Mouse (Mus musculus) forebrain, embryonic 10.5 days (tissue): ENCODE measurements around the gene Spast. TPM values are rescaled to one million over a fixed set of nuclear protein-coding genes. Genes with fewer than 3 reads are reported as not detected.

Experiments used
- DNase-seq: peaks from one replicate; pipeline ENCODE4 v3.0.0-alpha.2; 2017; ENCODE audit warnings: low spot score; ENCODE audit errors: extremely low spot score
- H3K27ac ChIP-seq: fragments of 300-500 bp; sonication (generic); 2 replicates; pipeline ENCODE4 v1.5.1; 2016; ENCODE audit warnings: mild to moderate bottlenecking
- H3K27me3 ChIP-seq: fragments of 300-500 bp; sonication (generic); 2 replicates; pipeline ENCODE4 v1.6.1; 2016; ENCODE audit warnings: mild to moderate bottlenecking; ENCODE audit not compliant: poor library complexity, severe bottlenecking
- H3K36me3 ChIP-seq: fragments of 300-500 bp; sonication (generic); replicated peaks from 2 replicates; pipeline ENCODE4 v1.6.1; 2016; ENCODE audit warnings: mild to moderate bottlenecking, moderate library complexity
- H3K4me1 ChIP-seq: fragments of 300-500 bp; sonication (generic); 2 replicates; pipeline ENCODE4 v1.6.1; 2016
- H3K4me3 ChIP-seq: fragments of 300-500 bp; sonication (generic); 2 replicates; pipeline ENCODE4 v1.5.1; 2016; ENCODE audit warnings: mild to moderate bottlenecking, moderate library complexity
- H3K9me3 ChIP-seq: fragments of 300-500 bp; sonication (generic); 2 replicates; pipeline ENCODE4 v1.6.1; 2016; ENCODE audit warnings: mild to moderate bottlenecking, moderate library complexity
- WGBS: fragments of 180-500 bp; shearing (Covaris S2); methylation state at CpG from one replicate; pipeline ENCODE4 v1.1.7; 2016; 5-methylcytosine and 5-hydroxymethylcytosine counted together
- polyA plus RNA-seq: library from polyadenylated mRNA; unstranded; fragments of >200 nt; fragmentation: Nextera tagmentation; extraction: Ambion mirVana; gene quantifications from 2 replicates; pipeline ENCODE4 v1.2.1, GENCODE M21; 2016

Gene Spast
- polyA plus RNA-seq, 1 experiment from 2014 or later: 12.7 TPM

DNA sequence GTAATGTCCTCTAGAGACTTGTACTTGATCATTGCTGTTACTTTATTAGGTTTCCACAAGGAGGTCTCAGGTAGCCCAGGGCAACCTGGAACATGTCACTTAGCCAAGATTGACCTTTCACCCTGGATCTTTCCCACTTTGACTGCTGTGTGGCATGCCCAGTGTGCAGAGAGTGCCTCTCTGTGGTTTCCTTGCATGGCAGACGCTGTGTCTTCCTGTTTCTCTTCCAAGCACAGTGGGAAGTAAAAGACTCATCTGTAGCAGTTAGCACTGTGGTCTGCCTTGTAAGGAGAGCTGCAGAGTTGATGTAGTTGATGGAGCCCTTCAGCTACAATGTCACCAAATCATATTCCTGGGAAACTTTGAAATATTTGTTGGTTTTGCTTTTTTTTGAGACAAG lies 75.9 kb downstream of the Spast start:
- Histone ChIP-seq H3K27me3 (no peaks in the 10 kb centered on the region), H3K4me3 (no peak overlapping the region), H3K4me1 (no peaks in the 10 kb centered on the region), H3K9me3 (no peaks in the 10 kb centered on the region), H3K36me3 (peaks cover 90% of the 10 kb centered on the region), H3K27ac (no peak overlapping the region)
- 82% methylated on average over 1 of the region's 1 CpGs for WGBS
- no peak for DNase-seq

DNA sequence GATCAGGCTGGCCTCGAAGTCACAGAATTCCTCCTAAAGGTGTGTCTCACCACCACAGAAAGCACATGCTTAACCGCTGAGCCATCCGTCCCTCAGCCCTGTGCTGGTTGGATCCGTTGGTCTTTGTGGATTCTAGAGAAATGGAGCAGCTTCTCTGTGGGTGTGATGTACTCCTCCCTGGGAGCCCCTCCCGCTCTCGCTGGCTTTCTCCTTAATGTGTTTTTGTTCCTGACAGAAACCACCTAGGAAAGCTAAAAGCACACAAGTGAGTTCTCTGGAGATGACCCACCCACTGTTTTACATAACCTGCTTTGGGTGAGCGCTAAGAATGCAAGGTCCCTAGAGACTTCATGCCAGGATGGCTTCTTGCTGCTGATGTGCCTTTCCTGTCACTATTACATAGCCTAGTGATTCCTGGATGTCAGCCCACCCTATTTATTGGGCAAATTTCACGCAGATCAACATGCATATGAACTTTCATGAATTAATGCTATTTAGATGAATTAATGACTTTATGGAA lies 78.1 kb downstream of the Spast start:
- H3K27me3 ChIP-seq: no peaks in the 10 kb centered on the region
- no peak overlapping the region for H3K4me3 ChIP-seq
- peaks cover 92% of the 10 kb centered on the region for H3K36me3 ChIP-seq
- no peaks in the 10 kb centered on the region for H3K9me3 ChIP-seq
- DNase-seq: no peak
- no peak overlapping the region for H3K27ac ChIP-seq
- no peaks in the 10 kb centered on the region for H3K4me1 ChIP-seq
- 93% methylated on average over 8 of the region's 8 CpGs for WGBS

DNA sequence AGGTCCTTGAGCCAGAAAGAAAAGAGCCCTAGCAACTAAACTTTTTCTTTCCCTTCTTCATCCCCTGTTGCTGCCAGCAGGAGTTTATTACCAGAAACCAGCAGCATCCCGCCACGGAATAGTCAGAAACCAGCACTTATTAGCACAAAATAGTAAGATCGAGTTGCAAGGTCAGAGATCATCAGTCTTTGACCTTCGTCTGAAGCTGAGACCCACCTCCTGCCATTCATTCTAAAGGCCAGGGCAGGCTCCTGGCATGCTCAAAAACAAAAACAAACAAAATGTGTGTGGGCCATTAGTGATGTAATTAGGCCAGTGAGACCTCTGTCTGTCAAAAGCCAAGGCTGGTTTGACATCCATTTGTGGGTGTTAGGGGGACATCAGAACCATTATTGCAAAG lies 79.4 kb downstream of the Spast start:
- Histone ChIP-seq H3K27me3 (no peaks in the 10 kb centered on the region), H3K36me3 (peaks cover 95% of the 10 kb centered on the region), H3K4me3 (no peak overlapping the region), H3K27ac (no peak overlapping the region), H3K4me1 (no peaks in the 10 kb centered on the region), H3K9me3 (no peaks in the 10 kb centered on the region)
- WGBS: 47% methylated on average over 4 of the region's 4 CpGs
- no peak for DNase-seq

DNA sequence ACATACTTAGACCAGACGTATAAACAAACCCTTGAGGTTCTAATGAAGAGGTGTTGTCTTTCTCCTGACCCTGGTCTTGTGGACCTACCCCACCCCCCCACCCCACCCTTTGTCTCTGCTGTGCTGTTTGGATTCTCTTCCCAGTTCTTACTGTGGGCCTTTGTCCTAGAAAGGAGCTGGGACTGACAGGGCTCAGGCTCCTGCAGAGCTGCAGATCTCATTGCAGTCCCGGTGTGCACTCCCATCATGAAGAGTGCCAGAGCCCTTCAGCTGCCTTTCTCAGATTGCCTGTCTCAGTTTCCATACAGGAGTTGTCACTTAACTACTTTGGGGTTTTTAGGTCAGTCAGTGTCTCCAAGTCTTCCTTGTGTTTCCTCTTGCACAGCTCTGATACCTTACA lies 81.9 kb downstream of the Spast start:
- 62% methylated on average over 2 of the region's 2 CpGs for WGBS
- DNase-seq: no peak
- Histone ChIP-seq H3K36me3 (peaks cover 93% of the 10 kb centered on the region), H3K9me3 (no peaks in the 10 kb centered on the region), H3K4me1 (no peaks in the 10 kb centered on the region), H3K4me3 (no peak overlapping the region), H3K27me3 (no peaks in the 10 kb centered on the region), H3K27ac (no peak overlapping the region)

DNA sequence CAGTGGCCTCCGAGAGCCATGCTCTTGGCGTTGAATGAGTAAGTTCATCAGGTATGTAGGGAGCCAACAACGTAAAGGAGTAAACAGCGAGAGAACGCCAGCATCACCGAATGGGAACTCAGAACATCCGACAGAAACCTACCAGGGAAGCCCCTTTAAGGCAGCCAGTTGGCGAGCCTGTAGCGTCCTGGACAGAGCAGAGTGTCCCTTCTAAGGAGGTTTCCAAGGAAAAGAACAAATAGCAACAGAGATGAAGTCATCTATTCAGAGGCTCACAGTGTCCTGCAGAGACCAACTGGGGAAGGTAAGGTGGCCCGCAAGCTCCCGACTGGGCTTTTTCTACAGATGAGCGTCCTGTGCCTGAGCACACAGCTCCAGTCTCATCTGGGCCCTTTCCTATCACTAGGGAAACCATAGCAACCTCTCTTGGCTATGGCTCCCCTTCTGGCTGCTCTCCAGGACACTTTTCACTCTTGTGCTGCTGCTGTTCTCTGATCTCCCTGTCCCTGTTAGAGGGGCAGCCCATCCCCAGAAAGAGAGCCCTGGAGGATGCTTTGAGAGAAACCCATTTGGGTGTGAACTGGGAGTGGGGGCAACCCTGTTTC lies 85.7 kb downstream of the Spast start:
- Histone ChIP-seq H3K27ac (no peak overlapping the region), H3K36me3 (peaks cover 91% of the 10 kb centered on the region), H3K9me3 (no peaks in the 10 kb centered on the region), H3K27me3 (no peaks in the 10 kb centered on the region), H3K4me1 (no peaks in the 10 kb centered on the region), H3K4me3 (no peak overlapping the region)
- no peak for DNase-seq
- 78% methylated on average over 12 of the region's 12 CpGs for WGBS

DNA sequence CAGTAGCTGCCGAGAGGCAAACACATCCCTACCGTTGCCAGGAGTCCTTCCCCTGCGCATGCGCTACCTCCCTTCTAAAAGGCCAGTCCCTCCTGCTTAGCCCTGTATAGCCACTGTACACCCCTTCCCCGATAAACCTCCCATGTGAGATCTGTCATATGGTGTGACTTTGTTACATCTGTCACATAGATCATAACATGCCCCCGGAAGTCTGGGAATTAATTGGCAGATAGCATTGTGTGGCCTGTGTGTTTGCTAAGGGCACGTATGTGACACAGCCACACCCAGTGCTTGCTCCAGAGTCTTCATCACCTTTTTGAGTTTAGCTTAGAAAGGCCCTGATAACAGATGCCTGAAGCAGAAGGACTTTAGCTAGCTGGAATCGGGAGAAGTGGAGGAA lies 91.3 kb downstream of the Spast start:
- Histone ChIP-seq H3K36me3 (peaks cover 37% of the 10 kb centered on the region), H3K27me3 (no peaks in the 10 kb centered on the region), H3K4me3 (no peak overlapping the region), H3K4me1 (no peaks in the 10 kb centered on the region), H3K9me3 (no peaks in the 10 kb centered on the region), H3K27ac (no peak overlapping the region)
- no peak for DNase-seq
- WGBS: 91% methylated on average over 8 of the region's 8 CpGs

DNA sequence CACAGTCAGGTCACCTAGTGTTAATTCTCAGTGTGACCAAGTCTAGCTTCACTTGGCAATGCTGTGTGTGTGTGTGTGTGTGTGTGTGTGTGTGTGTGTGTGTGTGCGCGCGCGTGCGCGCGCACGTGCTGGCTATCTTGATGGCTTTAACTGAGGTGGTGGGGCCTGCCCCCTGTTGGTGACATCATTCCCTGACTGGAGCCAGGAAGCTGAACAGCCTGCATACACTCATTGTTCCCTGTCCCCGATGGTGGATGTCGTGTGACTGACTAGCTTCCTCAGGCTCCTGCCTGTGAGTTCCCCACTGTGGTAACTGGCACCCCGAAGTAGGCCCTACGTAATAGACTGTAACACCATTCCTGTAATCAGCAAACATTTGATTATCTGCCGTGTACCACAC lies 92.7 kb downstream of the Spast start:
- no peak for DNase-seq
- no peaks in the 10 kb centered on the region for H3K4me1 ChIP-seq
- H3K27me3 ChIP-seq: no peaks in the 10 kb centered on the region
- 67% methylated on average over 13 of the region's 13 CpGs for WGBS
- H3K27ac ChIP-seq: no peak overlapping the region
- H3K9me3 ChIP-seq: no peaks in the 10 kb centered on the region
- peaks cover 26% of the 10 kb centered on the region for H3K36me3 ChIP-seq
- H3K4me3 ChIP-seq: no peak overlapping the region

DNA sequence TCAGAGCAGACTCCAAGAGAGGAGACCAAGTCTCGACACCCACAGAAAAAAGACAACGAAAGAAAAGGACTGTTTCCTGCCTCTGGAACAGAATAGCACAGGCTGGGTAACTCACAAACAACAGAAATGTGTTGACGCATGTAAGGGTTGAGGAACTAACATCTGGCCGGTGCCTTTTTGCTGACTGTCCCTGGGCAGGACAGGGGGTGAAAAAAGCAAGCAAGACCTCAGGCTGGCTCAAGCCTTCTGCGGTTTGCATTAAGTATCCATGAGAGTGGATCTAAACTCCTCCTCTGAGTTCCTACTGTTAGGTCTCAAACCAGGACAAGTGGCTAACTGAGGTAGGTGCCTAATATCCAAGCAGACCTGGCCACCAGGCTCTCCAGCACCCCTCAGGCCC lies 93.8 kb downstream of the Spast start:
- H3K9me3 ChIP-seq: no peaks in the 10 kb centered on the region
- H3K27ac ChIP-seq: no peak overlapping the region
- 91% methylated on average over 5 of the region's 5 CpGs for WGBS
- peaks cover 15% of the 10 kb centered on the region for H3K36me3 ChIP-seq
- no peak for DNase-seq
- H3K27me3 ChIP-seq: no peaks in the 10 kb centered on the region
- H3K4me1 ChIP-seq: no peaks in the 10 kb centered on the region
- H3K4me3 ChIP-seq: no peak overlapping the region

DNA sequence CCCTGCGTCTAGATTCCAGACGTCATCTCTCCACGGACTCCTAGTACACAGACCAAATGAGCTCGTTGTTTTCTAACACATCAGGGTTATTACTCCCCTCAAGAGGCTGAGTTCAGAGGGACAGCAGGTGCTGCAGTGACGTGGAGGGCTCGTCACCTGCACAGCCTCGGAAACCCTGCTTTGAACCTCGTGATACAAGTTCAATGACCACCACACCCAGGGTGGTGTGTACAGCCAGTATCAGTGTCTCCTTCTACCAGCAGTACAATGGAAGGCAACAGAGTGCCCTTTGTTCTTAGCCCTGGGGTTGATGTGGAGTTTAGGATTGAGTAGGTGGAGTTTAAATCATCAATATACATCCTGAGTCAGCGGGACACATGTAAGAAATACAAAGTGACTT lies 99.0 kb downstream of the Spast start:
- DNase-seq: no peak
- H3K4me1 ChIP-seq: no peaks in the 10 kb centered on the region
- H3K4me3 ChIP-seq: no peak overlapping the region
- no peaks in the 10 kb centered on the region for H3K9me3 ChIP-seq
- H3K27ac ChIP-seq: no peak overlapping the region
- 90% methylated on average over 9 of the region's 9 CpGs for WGBS
- H3K36me3 ChIP-seq: no peaks in the 10 kb centered on the region
- H3K27me3 ChIP-seq: no peaks in the 10 kb centered on the region

DNA sequence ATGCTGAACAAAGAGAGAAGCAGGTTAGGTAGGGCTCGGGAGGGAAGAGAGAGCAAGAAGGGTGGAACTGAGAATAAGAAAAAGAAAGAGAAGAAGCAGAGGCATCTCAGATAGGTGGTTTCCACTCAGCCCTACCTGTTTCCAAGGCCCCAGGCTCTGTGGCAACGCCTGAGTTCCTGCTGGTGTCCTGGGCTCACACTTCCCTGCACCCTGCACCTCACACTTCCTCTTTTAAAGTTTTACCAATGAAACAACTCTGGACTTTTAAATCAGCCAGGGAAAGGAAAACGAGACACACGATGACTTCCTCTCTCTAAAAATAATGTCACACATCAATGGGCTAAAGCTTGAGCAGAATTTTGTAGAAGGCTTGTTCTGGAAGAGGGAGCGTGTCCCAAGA lies 101.7 kb downstream of the Spast start:
- H3K27me3 ChIP-seq: no peaks in the 10 kb centered on the region
- no peaks in the 10 kb centered on the region for H3K4me1 ChIP-seq
- H3K36me3 ChIP-seq: no peaks in the 10 kb centered on the region
- no peak overlapping the region for H3K27ac ChIP-seq
- no peak overlapping the region for H3K4me3 ChIP-seq
- H3K9me3 ChIP-seq: no peaks in the 10 kb centered on the region
- no peak for DNase-seq
- 86% methylated on average over 5 of the region's 5 CpGs for WGBS

Other genes starting within 250 kb of the Spast start
- 89.7 and 95.9 TPM in 2 replicates for gene Memo1, start 43.5 kb upstream of the Spast start, polyA plus RNA-seq
- 303 TPM in 2 replicates for gene Dpy30, start 15.0 kb upstream of the Spast start, polyA plus RNA-seq
- gene Slc30a6, start 56.6 kb downstream of the Spast start, polyA plus RNA-seq: 33.8 and 35.4 TPM in 2 replicates
- gene Nlrc4, start 120.2 kb downstream of the Spast start, polyA plus RNA-seq: 0.12 and 0.26 TPM in 2 replicates
- 27.0 and 28.6 TPM in 2 replicates for gene Yipf4, start 150.5 kb downstream of the Spast start, polyA plus RNA-seq
- gene Birc6, start 189.3 kb downstream of the Spast start, polyA plus RNA-seq: 85.0 and 86.5 TPM in 2 replicates